Mouse (Mus musculus) gastrocnemius, adult 18-20 months (tissue): ENCODE results near the gene Neurl1a. TPM values are rescaled to one million over a fixed set of nuclear protein-coding genes. Genes with fewer than 3 reads are reported as not detected.
A peak's percentile ranks its signal among the peaks of the same experiment; 100 is the strongest.
"Not testable (repeated sequence)": the region's sequence is repeated elsewhere in the genome, so short reads cannot be mapped to it uniquely, and the experiment has no call there.

ENCODE experiments used
- DNase-seq: peaks from one replicate; pipeline ENCODE4 v3.0.0; 2021; ENCODE audit warnings: low spot score
- long read RNA-seq, 2 experiments: library from polyadenylated mRNA; stranded (forward); transcript quantifications; one replicate each; pipeline ENCODE4 v2.0.0; 2021
- total RNA-seq, 2 experiments: library from RNA; stranded (reverse); gene quantifications; 2 replicates each; pipeline ENCODE4 v1.2.3; 2021

Neurl1a gene
- 100 to 1,000 TPM; 131 to 137 TPM for total RNA-seq
- long read RNA-seq, experiment 1, full-length matches to known transcripts, result 261 of 433 reads
- long read RNA-seq, experiment 1, partial matches to known transcripts, result 122 of 433 reads
- long read RNA-seq, experiment 1, other reads (novel, unspliced or antisense), result 50 of 433 reads
- long read RNA-seq, experiment 2, full-length matches to known transcripts, result 133 of 207 reads
- long read RNA-seq, experiment 2, partial matches to known transcripts, result 62 of 207 reads
- long read RNA-seq, experiment 2, other reads (novel, unspliced or antisense), result 12 of 207 reads

- peak; percentile 15 for DNase-seq
These were observed at the start of gene Neurl1a for GRCm38 (mm10) chr19:47178431-47179271. Gene Neurl1a, plus strand, starts transcription at chr19:47178820.

- DNase-seq, result no peak
These were observed 49.8 kb upstream of the Neurl1a start for GRCm38 (mm10) chr19:47128835-47129234.

GRCm38 (mm10) chr19:47130551-47131125 lies 48.0 kb upstream of the Neurl1a start:
- DNase-seq, result no peak

- DNase-seq, result no peak
These were observed 45.5 kb upstream of the Neurl1a start for GRCm38 (mm10) chr19:47133161-47133560.

- no peak for DNase-seq
These were observed 43.1 kb upstream of the Neurl1a start for GRCm38 (mm10) chr19:47135568-47135967.

GRCm38 (mm10) chr19:47136170-47136569 lies 42.5 kb upstream of the Neurl1a start:
- no peak for DNase-seq

- peak; percentile 73 for DNase-seq
These were observed 41.5 kb upstream of the Neurl1a start for GRCm38 (mm10) chr19:47137051-47137581.

- DNase-seq, result peak; percentile 59
These were observed 40.7 kb upstream of the Neurl1a start, which contains the start of gene Calhm2 for GRCm38 (mm10) chr19:47137771-47138421. Gene Calhm2, minus strand, starts transcription at chr19:47138294.

- not testable (repeated sequence) for DNase-seq
These were observed 39.0 kb upstream of the Neurl1a start for GRCm38 (mm10) chr19:47139611-47140010.

GRCm38 (mm10) chr19:47142438-47142837 lies 36.2 kb upstream of the Neurl1a start:
- no peak for DNase-seq

GRCm38 (mm10) chr19:47144154-47144553 lies 34.5 kb upstream of the Neurl1a start, which contains the start of gene Calhm1:
Gene Calhm1, minus strand, starts transcription at chr19:47144254.
- no peak for DNase-seq

- DNase-seq, result no peak
These were observed 30.3 kb upstream of the Neurl1a start for GRCm38 (mm10) chr19:47148267-47148847.

GRCm38 (mm10) chr19:47149854-47150253 lies 28.8 kb upstream of the Neurl1a start:
- no peak for DNase-seq

- DNase-seq, result no peak
These were observed 27.1 kb upstream of the Neurl1a start for GRCm38 (mm10) chr19:47151332-47152061.

- DNase-seq, result no peak
These were observed 26.6 kb upstream of the Neurl1a start for GRCm38 (mm10) chr19:47152062-47152369.

GRCm38 (mm10) chr19:47153767-47154166 lies 24.9 kb upstream of the Neurl1a start:
- DNase-seq, result no peak

- no peak for DNase-seq
These were observed 21.0 kb upstream of the Neurl1a start, which contains the start of gene Calhm3 for GRCm38 (mm10) chr19:47157664-47158063. Gene Calhm3, minus strand, starts transcription at chr19:47157764.

GRCm38 (mm10) chr19:47161669-47162068 lies 17.0 kb upstream of the Neurl1a start:
- DNase-seq, result no peak

GRCm38 (mm10) chr19:47163176-47163744 lies 15.4 kb upstream of the Neurl1a start:
- DNase-seq, result peak; percentile 35

GRCm38 (mm10) chr19:47166758-47167157 lies 11.9 kb upstream of the Neurl1a start:
- no peak for DNase-seq
